In genomic region chr4:148806836-148807235, GRCm38 (mm10) we compare ENCODE assay signal across 7 mouse cellular contexts. TPM values are rescaled to one million over a fixed set of nuclear protein-coding genes. Genes with fewer than 3 reads are reported as not detected.
DNase-seq lines count a peak whose midpoint lies in the region; ATAC-seq and TF ChIP-seq lines count a peak whose summit lies in the region.

No protein-coding gene starts in this region.

- peak; percentile 47 for DNase-seq in adrenal gland, postnatal 25 days
- DNase-seq in heart, postnatal 0 days (ENCODE audit: low spot score): peak; percentile 74
- DNase-seq in limb, embryonic 14.5 days (ENCODE audit: low spot score): peak; percentile 51
- peak; percentile 70 for DNase-seq in neural tube, embryonic 10.5 days (ENCODE audit: extremely low spot score, low spot score)
- no peak for DNase-seq in right cerebral cortex, postnatal 10 days (ENCODE audit: low spot score in 2 of 2)
- no peak for DNase-seq in adipocyte (ENCODE audit: low spot score)

- TF ChIP-seq EP300 in heart, postnatal 0 days (IDR thresholded peaks at IDR 0.05; ENCODE audit: low read depth): no peak

- no peak for TF ChIP-seq POLR2A in embryonic fibroblast, embryonic 13.5 days (IDR thresholded peaks at IDR 0.05; ENCODE audit: low read depth, low read length)
- TF ChIP-seq POLR2A in limb, embryonic 14.5 days (IDR thresholded peaks at IDR 0.05; ENCODE audit: borderline replicate concordance, extremely low read depth, insufficient read depth, insufficient read length): no peak

- H3K4me2 ChIP-seq in heart, postnatal 0 days (ENCODE audit: low read depth, low read length): peak overlapping the region; percentile 78
- H3K4me2 ChIP-seq in limb, embryonic 14.5 days (replicated peaks; ENCODE audit: low read depth, low read length, severe bottlenecking): peak overlapping the region; percentile 97

- peak overlapping the region; percentile 94 for H3K9ac ChIP-seq in heart, postnatal 0 days (replicated peaks; ENCODE audit: low read depth, low read length)
- H3K9ac ChIP-seq in limb, embryonic 14.5 days (ENCODE audit: low read depth, low read length, severe bottlenecking): no peak overlapping the region

- H3K9me3 ChIP-seq in heart, postnatal 0 days (replicated peaks; ENCODE audit: control insufficient read depth, low read length): no peaks in the 10 kb centered on the region
- H3K9me3 ChIP-seq in limb, embryonic 14.5 days (ENCODE audit: control insufficient read depth, low read length): no peaks in the 10 kb centered on the region

- no peaks in the 10 kb centered on the region for H3K4me1 ChIP-seq in embryonic fibroblast, embryonic 13.5 days (ENCODE audit: control insufficient read depth, insufficient read depth, low read length)
- H3K4me1 ChIP-seq in heart, postnatal 0 days (ENCODE audit: control insufficient read depth, insufficient read depth): peaks cover 32% of the 10 kb centered on the region
- H3K4me1 ChIP-seq in limb, embryonic 14.5 days (ENCODE audit: control insufficient read depth, insufficient read depth, low read length): peaks cover 29% of the 10 kb centered on the region

- peak; percentile 57 for ATAC-seq in heart, postnatal 0 days (ENCODE audit: insufficient read depth, low read depth)
- no peak for ATAC-seq in limb, embryonic 14.5 days (ENCODE audit: low FRiP score, low read depth)

- no peaks in the 10 kb centered on the region for H3K36me3 ChIP-seq in heart, postnatal 0 days (replicated peaks; ENCODE audit: control insufficient read depth, insufficient read depth, low read length)
- H3K36me3 ChIP-seq in limb, embryonic 14.5 days (ENCODE audit: control insufficient read depth, insufficient read depth, low read length): no peaks in the 10 kb centered on the region

- H3K27me3 ChIP-seq in heart, postnatal 0 days (ENCODE audit: control insufficient read depth, insufficient read depth, low read length): no peaks in the 10 kb centered on the region
- peaks cover 78% of the 10 kb centered on the region for H3K27me3 ChIP-seq in limb, embryonic 14.5 days (ENCODE audit: control insufficient read depth, insufficient read depth, low read length)

- under 1% methylated on average over 20 of the region's 26 CpGs for WGBS in heart, postnatal 0 days
- 1% methylated on average over 18 of the region's 26 CpGs for WGBS in limb, embryonic 14.5 days

- H3K4me3 ChIP-seq in embryonic fibroblast, embryonic 13.5 days (ENCODE audit: insufficient read depth, low read length): peak overlapping the region; percentile 3; the same call in 1 of the 2 replicates
- peak overlapping the region; percentile 98 for H3K4me3 ChIP-seq in heart, postnatal 0 days (ENCODE audit: low read depth, low read length)
- H3K4me3 ChIP-seq in limb, embryonic 14.5 days (replicated peaks; ENCODE audit: low read length): peak overlapping the region; percentile 54

- H3K27ac ChIP-seq in embryonic fibroblast, embryonic 13.5 days (ENCODE audit: insufficient read depth, low read length): no peak overlapping the region
- peak overlapping the region; percentile 97 for H3K27ac ChIP-seq in heart, postnatal 0 days (ENCODE audit: low read depth)
- no peak overlapping the region for H3K27ac ChIP-seq in limb, embryonic 14.5 days (replicated peaks; ENCODE audit: low read depth, low read length)

- TF ChIP-seq CTCF in embryonic fibroblast, embryonic 13.5 days (IDR thresholded peaks at IDR 0.05; ENCODE audit: borderline replicate concordance, insufficient read depth, low read length): no peak
- peak; percentile 37 for TF ChIP-seq CTCF in heart, postnatal 0 days (IDR thresholded peaks at IDR 0.05; ENCODE audit: low read depth)

RNA-seq across cellular contexts. Expression of gene Casz1, which starts 2.6 kb away (rescaled TPM):
- 4.6 and 5.3 TPM in 2 replicates for total RNA-seq in adrenal gland, postnatal 25 days (2021)
- polyA plus RNA-seq in embryonic fibroblast, embryonic 13.5 days (2011; ENCODE audit: insufficient read length, low read depth, missing spikeins): not detected in 2 replicates
- 42.6 and 45.4 TPM in 2 replicates for total RNA-seq in heart, postnatal 0 days (2014; rRNA removed; ENCODE audit: low replicate concordance)
- 13.7 and 16.4 TPM in 2 replicates for polyA plus RNA-seq in heart, postnatal 0 days (2015; fragmentation: Nextera tagmentation; extraction: Ambion mirVana)
- polyA plus RNA-seq in limb, embryonic 14.5 days (2012; rRNA removed): 7.4 and 9.2 TPM in 2 replicates
- 5.2 and 5.5 TPM in 2 replicates for polyA plus RNA-seq in limb, embryonic 14.5 days (2014; fragmentation: Nextera tagmentation; extraction: Ambion mirVana)

Comparison
In these comparisons a context has a peak if more than half of its experiments do, and no peak if none do; other contexts are left out.
1. DNase-seq: peak in adrenal gland, postnatal 25 days (single experiment), heart, postnatal 0 days (single experiment), limb, embryonic 14.5 days (single experiment) and neural tube, embryonic 10.5 days (single experiment); none in right cerebral cortex, postnatal 10 days (0 of 2) and adipocyte (single experiment).
2. H3K4me3 ChIP-seq: peak in every context shown above with its lines; median percentile 98 in heart, postnatal 0 days; 54 in limb, embryonic 14.5 days; 3 in embryonic fibroblast, embryonic 13.5 days.